ENCODE assay signal across 17 mouse cellular contexts in genomic region chr19:47987986-47988385, GRCm38 (mm10). TPM values are rescaled to one million over a fixed set of nuclear protein-coding genes. Genes with fewer than 3 reads are reported as not detected.
"Had no signal": no experiment of that assay in that cellular context is flagged by ENCODE, and none has a peak within 500 bp of the region (broad histone marks: within the 10 kb centered on the region; RNA-seq: fewer than 3 reads in every experiment).

No protein-coding gene starts in this region.

- H3K27ac ChIP-seq: liver, embryonic 14.5 days; midbrain, embryonic 10.5 days; neural tube, embryonic 15.5 days had no signal

- H3K4me2 ChIP-seq: lung, embryonic 14.5 days; midbrain, embryonic 12.5 days; neural tube, embryonic 13.5 days; neural tube, embryonic 15.5 days had no signal

- H3K9ac ChIP-seq: liver, embryonic 14.5 days; lung, embryonic 14.5 days; midbrain, embryonic 12.5 days; neural tube, embryonic 13.5 days; neural tube, embryonic 15.5 days had no signal

- DNase-seq: lung, adult 18-20 months; spleen, adult 18-20 months; thymus, adult 18-20 months; thymus, postnatal 14 days; thymus, postnatal 36 days had no signal

- H3K27me3 ChIP-seq: midbrain, embryonic 12.5 days; neural tube, embryonic 13.5 days; neural tube, embryonic 15.5 days had no signal

- H3K4me3 ChIP-seq: midbrain, embryonic 10.5 days; midbrain, embryonic 12.5 days; myocyte; neural tube, embryonic 13.5 days; neural tube, embryonic 15.5 days had no signal

- H3K9me3 ChIP-seq: midbrain, embryonic 10.5 days; midbrain, embryonic 12.5 days; neural tube, embryonic 13.5 days; neural tube, embryonic 15.5 days had no signal

- H3K4me1 ChIP-seq: midbrain, embryonic 12.5 days had no signal

- H3K36me3 ChIP-seq: midbrain, embryonic 10.5 days; midbrain, embryonic 12.5 days; neural tube, embryonic 13.5 days; neural tube, embryonic 15.5 days had no signal

RNA-seq across cellular contexts. Expression of gene Cfap58, which starts 50.5 kb away (rescaled TPM):
- total RNA-seq: megakaryocyte, adult 5-6 weeks; megakaryocyte-erythroid progenitor cell, adult 5-6 weeks had no signal
- polyA plus RNA-seq: liver, embryonic 14.5 days; liver, embryonic 16.5 days; lung, embryonic 14.5 days; myocyte; small intestine, adult 2 months; stomach, embryonic 14.5 days had no signal
